Mouse (Mus musculus) ES-E14 (cell line): ENCODE data around the gene Ttc37.

Source experiments
- CHD2 ChIP-seq: IDR thresholded peaks from 2 replicates; pipeline ENCODE4 v1.6.1; 2014; ENCODE audit warnings: mild to moderate bottlenecking, low read depth, low read length, inconsistent platforms
- HCFC1 ChIP-seq: IDR thresholded peaks from 2 replicates; pipeline ENCODE4 v1.6.1; 2012; ENCODE audit warnings: low read length, inconsistent platforms, borderline replicate concordance; ENCODE audit not compliant: insufficient read depth
- MAFK ChIP-seq: IDR thresholded peaks from 2 replicates; pipeline ENCODE4 v1.6.1; 2014; ENCODE audit warnings: mild to moderate bottlenecking, low read depth, low read length, inconsistent platforms; ENCODE audit not compliant: insufficient read depth
- ZC3H11A ChIP-seq: IDR thresholded peaks from 2 replicates; pipeline ENCODE4 v1.6.1; 2012; ENCODE audit warnings: low read depth, mild to moderate bottlenecking, inconsistent platforms, low read length, borderline replicate concordance
- ZNF384 ChIP-seq: IDR thresholded peaks from 2 replicates; pipeline ENCODE4 v1.6.1; 2012; ENCODE audit warnings: low read depth, low read length, inconsistent platforms

DNA sequence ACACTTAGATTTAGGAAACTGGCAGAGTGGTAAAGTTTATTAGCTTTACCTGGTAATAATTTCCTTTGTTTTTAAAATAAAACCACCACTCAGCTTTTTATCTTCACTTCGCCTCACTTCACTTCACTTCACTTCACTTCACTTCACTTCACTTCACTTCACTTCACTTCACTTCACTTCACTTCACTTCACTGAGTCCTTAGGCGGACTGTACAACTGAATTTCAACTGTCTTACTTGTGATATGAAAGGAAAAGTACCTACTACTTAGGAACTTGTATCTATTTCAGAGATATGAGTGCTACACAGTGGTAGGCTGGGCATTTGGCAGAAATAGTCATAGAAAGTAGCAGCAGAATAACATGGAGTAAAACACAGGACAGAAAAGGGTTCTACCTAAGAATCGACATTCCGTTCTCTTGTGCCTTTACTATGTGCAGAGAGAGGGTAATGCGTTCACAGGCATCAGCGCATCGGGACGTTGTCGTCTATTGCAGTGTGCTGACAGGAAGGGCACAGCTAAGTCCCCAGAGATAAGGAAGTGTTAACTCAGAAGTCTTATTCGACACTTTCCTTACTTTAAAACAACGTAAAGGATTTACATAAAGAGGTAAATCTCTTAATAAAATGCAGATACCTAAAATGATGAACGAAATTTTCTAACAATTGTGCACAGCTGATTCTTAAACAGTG is 42.7 kb downstream of the Ttc37 start:
- TF ChIP-seq MAFK = no peak
- TF ChIP-seq ZNF384 = no peak
- TF ChIP-seq CHD2 = no peak
- no peak for TF ChIP-seq ZC3H11A
- TF ChIP-seq HCFC1 = no peak
